Mouse (Mus musculus) embryonic facial prominence, embryonic 14.5 days (tissue): ENCODE measurements around the gene Cth. TPM values are rescaled to one million over a fixed set of nuclear protein-coding genes. Genes with fewer than 3 reads are reported as not detected.

Source experiments
- polyA plus RNA-seq: library from polyadenylated mRNA; unstranded; fragments of >200 nt; fragmentation: Nextera tagmentation; extraction: Ambion mirVana; gene quantifications from 2 replicates; pipeline ENCODE4 v1.2.1, GENCODE M21; 2014

The Cth gene
- polyA plus RNA-seq, 1 experiment from 2014 or later, result 10.4 TPM

Other genes starting within 250 kb of the Cth start
- 16.2 and 16.3 TPM in 2 replicates for gene Ankrd13c, start 22.2 kb upstream of the Cth start, polyA plus RNA-seq
- gene Srsf11, start 111.6 kb upstream of the Cth start, polyA plus RNA-seq, result 267 and 271 TPM in 2 replicates
- 42.3 and 49.1 TPM in 2 replicates for gene Lrrc40, start 111.6 kb upstream of the Cth start, polyA plus RNA-seq